Mouse (Mus musculus): ENCODE measurements around the gene Fgfr2.

- TF ChIP-seq CTCF (conservative IDR thresholded peaks at IDR 0.05; ENCODE audit: low read length) = no peak
- no peak for TF ChIP-seq NANOG (IDR thresholded peaks at IDR 0.05; ENCODE audit: borderline replicate concordance, low read length)
These were observed 239.1 kb downstream of the Fgfr2 start for GRCm38 (mm10) chr7:132884031-132884430.

Data from E14TG2a.4 (cell line).